Mouse (Mus musculus): ENCODE measurements around the gene Tmem269. TPM values are rescaled to one million over a fixed set of nuclear protein-coding genes. Genes with fewer than 3 reads are reported as not detected.
A peak's percentile ranks its signal among the peaks of the same experiment; 100 is the strongest.

Tmem269 gene
- total RNA-seq, 2 experiments from 2014 or later = not detected

DNA sequence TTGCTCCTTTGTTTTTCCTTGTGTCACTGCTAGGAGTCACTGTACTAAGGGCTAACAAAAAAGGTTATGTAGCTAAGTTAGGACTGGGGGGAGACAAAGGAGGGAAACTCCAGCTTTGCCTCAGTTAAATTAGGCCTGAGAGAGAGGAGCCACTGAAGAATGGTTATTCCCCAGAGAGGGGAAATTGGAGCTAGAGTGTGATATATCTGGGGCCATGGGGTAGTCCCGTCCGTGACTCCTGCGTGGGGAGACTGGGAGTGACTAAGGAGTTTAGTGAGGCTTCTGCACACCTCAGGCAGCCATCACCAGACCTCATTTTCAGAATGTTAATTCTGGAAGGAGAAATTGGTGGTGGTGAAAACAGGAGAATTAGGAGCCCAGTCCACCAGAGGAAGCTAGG, 16.3 kb upstream of the Tmem269 start:
- no peak for DNase-seq

GRCm38 (mm10) chr4:119233256-119233901, 15.4 kb upstream of the Tmem269 start:
- DNase-seq = peak; percentile 56 to 60

GRCm38 (mm10) chr4:119232410-119233255, 14.6 kb upstream of the Tmem269 start, which contains the start of the genes AU022252 and P3h1:
Gene AU022252, minus strand, starts transcription at chr4:119232712.
Gene P3h1, plus strand, starts transcription at chr4:119232915.
- DNase-seq = peak; percentile 99

DNA sequence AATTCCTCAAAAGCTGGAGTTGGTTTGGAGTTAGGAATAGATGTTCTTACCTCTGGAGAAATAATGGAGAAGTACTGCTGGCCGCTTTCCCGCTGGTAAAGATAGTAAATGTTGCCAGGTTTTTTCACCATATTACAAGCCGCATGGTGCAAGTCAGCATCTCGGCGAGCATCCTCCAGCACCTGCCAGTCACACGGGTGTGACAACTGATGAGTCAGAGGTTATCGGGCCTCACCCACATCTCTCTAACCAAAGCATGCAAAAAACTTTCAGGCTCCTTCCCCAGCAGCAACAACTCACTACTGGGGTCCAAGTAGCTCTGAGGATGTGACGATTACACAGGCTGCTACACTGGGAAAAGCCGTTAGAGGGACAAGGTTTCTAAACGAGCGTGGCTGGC, 8.7 kb upstream of the Tmem269 start:
- DNase-seq = no peak

GRCm38 (mm10) chr4:119225719-119226118, 7.7 kb upstream of the Tmem269 start:
- DNase-seq = peak in 1 of 2 experiments; percentile 56

GRCm38 (mm10) chr4:119224534-119224933, 6.5 kb upstream of the Tmem269 start:
- no peak for DNase-seq

- DNase-seq = peak; percentile 56 to 65
Measured at GRCm38 (mm10) chr4:119223696-119224095, 5.7 kb upstream of the Tmem269 start.

DNA sequence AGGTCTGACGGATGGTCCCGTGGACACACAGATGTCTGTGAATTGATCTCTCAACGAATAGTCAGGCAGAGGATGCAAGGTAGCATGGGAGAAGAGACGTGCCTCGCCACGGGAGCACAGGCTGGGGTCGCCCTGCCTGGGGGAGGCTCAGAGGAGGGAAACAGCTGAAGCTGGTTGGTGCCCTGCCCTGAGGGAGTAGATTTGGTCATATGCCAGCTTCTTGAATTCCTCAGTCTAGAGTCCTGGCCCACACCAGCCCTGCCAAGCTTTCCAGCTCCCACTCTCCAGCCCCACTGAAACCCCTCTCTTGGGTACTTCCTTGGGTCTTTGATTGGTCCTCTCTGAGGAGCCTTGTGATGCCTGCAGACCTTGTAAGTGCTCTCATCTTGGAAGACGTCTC, 1.4 kb downstream of the Tmem269 start:
- DNase-seq = no peak

DNA sequence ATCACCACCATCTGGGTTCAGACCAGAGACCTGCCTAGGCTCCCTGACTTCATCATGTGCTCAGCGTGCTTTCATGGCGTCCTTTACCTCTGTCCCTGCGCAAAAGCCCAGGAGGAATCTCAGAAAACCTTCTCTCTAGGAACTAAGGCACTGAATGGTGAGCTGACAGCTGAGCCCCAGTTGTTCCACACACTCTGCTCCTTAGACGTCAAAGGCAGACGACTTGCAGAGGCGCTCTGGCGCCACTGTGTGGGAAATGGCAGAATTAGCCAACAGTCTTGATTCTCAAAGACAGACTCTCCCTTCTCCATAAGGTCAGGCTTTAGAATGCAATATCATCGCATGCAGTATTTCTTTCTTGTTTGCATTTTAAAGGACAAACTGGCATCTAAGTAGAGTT, 13.3 kb downstream of the Tmem269 start:
- DNase-seq = peak; percentile 64 to 75

- DNase-seq = no peak
Measured at GRCm38 (mm10) chr4:119198105-119198504, 19.9 kb downstream of the Tmem269 start.

- DNase-seq = no peak
Measured at GRCm38 (mm10) chr4:119195582-119196320, 22.3 kb downstream of the Tmem269 start.

DNA sequence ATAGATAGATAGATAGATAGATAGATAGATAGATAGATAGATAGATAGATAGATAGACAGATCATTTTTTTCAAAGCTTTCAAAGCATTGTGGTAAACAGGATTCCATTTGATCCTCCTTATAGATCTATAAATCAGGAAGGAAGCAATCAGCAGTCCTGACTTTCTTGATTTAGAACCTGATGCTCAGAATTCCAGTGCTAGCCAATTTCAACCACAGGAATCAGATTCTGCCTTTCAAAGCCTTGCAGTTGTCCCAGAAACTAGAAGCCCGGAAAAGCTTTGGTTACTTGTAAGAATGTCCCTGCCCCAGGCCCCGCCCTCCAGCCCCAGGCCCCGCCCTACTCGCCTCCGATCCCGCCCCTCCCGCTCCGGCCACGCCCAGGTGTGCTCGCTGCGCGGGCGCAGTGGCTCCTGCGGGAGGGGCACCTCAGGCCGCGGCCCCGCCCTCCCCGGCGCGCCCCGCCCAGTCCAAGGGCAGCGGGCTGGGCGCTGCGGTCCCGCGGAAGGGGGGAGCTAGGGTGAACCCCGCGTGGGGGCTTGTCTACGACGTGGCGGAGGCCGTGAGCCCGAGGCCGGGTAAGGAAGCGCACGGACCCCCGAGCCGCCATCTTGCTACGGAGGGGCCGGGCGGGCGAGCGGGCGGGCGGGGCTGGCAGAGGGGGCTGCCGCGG, 23.0 kb downstream of the Tmem269 start, which contains the start of gene Svbp:
Gene Svbp, plus strand, starts transcription at position 398 of the 673 bp plus-strand sequence.
- DNase-seq = peak; percentile 91 to 95

DNA sequence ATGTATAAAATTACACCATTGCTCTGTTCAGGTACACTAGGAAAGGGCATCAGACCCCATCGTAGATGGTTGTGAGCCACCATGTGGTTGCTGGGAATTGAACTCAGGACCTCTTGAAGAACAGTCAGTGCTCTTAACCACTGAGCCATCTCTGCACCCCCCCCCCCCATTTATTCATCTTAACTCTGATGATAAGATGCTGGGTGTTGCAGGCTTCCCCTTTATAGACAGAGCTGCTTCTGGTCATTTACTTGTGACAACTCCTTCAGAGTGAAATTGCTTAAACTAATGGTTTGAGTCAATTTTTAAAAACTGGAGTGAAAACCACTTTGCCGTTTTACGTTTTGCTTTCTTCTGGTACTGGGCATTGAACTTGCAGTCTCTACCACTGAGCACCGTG, 25.3 kb downstream of the Tmem269 start:
- DNase-seq = no peak

DNA sequence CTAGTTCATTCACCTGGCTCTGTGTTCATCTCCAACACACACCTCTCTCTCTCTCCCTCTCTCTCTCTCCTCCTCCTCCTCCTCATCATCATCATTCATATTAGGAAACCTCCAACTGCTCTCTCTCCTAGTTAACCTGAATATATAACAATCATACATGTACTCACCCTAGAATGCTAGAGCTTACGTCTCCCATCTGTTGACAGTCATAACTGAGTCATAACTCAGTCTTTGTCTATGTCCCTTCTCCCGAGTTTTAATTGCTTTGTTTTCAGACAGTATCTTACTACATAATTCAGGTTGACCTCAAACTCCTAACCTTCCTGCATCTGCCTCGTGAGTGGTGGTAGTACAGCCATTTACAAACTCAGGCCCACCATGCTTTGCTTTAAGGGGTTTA, 26.7 kb downstream of the Tmem269 start:
- DNase-seq = no peak

- DNase-seq = no peak
Measured at GRCm38 (mm10) chr4:119190618-119191017, 27.4 kb downstream of the Tmem269 start.

DNA sequence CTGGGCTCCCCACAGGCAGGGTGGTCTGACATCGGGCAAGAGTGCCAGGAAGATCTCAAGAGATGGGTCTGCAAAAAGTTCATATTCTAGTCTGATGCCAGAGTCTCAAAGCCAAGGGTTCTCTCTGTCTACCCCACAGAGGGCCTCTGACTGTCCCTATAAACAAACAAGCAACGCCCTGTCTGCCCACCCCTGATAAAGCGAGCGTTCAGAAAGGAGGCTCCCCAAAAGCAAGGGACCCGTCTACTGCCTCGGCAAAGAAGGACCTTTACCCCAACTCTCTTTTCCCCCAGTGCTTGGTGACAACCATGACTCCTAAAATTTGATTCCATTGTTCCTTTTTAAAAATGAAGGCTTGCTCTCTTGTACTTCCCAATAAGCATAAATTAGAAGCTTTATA, 28.2 kb downstream of the Tmem269 start, which contains the start of gene Ermap:
Gene Ermap, minus strand, starts transcription at position 148 of the 400 bp plus-strand sequence.
- no peak for DNase-seq

DNA sequence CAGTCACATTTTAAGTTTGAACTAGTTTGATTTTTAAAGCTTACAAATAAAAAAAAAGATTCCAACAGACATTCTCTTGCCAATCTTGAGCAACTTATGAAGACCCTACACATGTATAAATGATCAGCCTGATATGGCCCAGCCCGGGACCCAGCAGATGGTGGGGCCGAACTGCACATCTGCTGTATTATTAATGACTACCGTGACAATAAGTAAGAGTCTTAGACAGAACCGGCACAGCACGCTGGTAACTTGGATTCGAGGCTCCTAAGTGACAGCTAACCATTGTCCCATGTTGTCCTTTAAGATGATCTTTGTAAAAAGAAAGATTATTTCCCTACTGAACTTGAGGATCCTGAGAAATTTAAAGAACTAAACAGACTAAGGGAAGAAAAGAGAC, 28.6 kb downstream of the Tmem269 start:
- no peak for DNase-seq

GRCm38 (mm10) chr4:119188060-119188785, 29.8 kb downstream of the Tmem269 start:
- no peak for DNase-seq

DNA sequence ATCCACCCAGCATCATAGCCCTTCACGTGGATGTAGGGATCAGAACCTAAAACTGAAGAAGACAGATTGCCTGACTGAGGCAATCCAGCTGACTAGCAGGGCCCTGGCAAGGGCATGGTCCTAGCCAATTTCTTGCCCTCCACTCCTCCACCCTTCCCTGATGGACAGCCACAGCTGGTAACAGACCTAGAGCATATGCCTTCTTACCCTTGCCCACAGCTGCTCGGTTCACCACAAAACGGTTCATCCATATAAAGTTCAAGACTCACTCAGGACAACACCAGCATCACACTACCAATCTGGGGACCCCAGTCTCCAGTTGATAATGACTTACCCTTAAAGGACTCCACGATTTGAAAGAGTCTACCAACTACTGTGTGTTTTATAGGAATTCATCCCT, 32.2 kb downstream of the Tmem269 start:
- no peak for DNase-seq

DNA sequence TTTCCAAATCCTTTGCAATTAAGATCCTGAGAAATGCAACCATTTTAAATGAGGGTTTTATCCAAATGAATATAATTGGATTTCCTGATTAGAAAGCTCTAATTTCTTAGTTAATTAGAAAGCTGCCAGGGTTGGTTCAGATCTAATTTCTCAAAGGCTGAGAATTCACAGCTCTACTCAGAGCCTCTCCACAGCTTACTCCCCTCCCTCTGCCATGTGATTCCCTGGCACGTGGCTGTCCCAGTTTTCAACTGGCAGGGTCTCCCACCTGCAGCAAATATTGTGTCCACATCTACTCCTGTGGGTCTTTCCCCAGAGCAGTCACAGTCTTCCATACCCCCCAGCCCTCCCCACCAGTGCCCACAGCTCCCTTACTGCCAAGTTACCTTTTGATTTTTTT, 34.5 kb downstream of the Tmem269 start:
- no peak for DNase-seq

DNA sequence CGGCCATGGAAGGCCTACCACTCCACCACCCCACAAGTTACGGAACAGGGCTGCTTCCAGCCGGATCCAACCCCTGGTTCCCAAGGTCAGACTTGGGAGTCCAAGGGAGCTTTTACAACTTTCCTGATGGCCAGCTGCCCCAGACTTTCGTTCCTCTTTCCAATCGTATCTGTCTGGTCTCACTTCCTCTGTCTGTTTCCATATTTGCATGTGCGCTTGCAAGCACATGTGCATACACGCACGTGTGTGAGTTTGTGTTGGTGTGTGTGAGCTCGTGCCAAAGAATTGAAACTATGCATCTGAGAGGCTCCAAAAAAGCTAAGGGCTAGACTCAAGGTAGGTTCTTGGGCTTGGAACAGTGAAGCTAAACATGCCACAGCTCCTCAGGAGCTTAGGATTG, 36.6 kb downstream of the Tmem269 start:
- DNase-seq = no peak

Data from adrenal gland, postnatal 36 days (tissue).